Mouse (Mus musculus) right cerebral cortex, postnatal 25 days (tissue): ENCODE measurements around the gene Mocs3.

Experiments used
- DNase-seq: peaks from one replicate; pipeline ENCODE4 v3.0.0; 2022

Mocs3 gene

DNA sequence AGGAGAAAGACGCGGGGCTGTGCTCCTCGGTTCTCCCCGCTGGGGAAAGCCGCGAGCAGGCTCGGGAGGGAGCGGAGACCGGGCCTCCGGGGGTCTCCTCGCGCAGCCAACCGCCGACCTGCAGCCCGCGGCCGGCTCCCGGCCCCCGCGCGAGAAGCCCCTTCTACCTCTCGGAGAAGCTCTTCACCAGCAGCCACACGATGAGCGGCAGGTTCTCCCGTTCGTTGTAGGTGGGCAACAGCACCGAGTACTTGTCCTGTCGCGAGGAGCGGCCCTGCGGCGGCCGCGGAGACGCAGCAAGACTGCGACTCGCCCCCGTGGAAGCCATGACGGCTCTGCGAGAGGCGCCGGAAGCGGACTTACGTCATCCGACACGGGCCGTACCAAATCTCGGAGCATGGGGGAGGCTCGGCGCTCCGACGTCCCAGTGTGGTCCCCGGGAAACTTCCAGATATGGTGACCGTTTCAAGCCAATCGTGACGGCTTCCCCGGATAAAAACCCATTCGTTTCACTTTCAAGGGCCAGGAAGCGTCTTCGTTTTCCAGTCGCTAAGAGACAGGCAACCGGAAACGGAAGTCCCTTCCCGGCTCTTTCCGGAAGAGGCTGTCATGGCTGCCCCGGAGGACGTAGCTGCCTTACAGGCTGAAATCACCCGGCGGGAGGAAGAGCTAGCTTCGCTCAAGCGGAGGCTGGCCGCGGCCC is at the start of gene Mocs3, which contains the start of the genes Gm20716 and Dpm1:
Gene Mocs3, plus strand, starts transcription at position 597 of the 703 bp plus-strand sequence.
Gene Gm20716, minus strand, starts transcription at position 339 of the 703 bp plus-strand sequence.
Gene Dpm1, minus strand, starts transcription at position 566 of the 703 bp plus-strand sequence.
- DNase-seq = peak; percentile 91

DNA sequence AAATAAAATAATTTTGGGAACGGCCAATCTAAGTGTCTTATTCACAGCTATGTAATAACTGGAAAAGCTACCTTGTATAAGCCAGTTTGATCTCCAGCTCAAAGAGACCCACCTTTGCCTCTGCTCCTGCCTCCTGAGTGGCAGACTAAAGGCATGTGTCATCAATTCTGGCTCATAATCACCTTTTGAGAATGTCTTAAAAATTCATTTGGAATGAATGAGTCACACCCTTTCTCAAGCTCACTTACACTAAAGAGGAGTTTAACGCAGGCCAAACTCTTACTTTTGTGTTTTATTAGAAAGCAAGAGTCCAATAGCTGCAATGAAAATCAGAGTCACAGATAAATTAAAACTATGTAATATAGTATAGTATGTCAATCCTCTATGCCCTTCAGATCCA is 38.6 kb upstream of the Mocs3 start:
- DNase-seq = no peak

DNA sequence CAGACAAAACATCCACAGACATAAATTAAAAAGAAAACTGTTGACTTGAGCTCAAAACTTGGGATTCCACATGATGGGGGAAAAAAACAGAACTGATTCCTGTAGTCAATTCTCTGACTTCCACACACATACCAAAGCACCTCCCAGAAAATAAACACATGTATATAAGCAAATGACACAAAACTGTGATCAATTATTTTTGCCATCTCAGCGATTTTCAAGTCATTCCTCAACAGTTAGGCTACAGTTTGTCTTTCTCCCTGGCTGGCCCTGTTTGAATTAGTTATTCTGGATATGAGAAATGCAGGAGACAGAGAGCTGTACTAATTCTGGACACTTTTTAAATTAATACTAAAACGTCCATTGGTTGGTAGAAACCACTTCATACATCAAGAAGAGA is 36.7 kb upstream of the Mocs3 start:
- DNase-seq = no peak

DNA sequence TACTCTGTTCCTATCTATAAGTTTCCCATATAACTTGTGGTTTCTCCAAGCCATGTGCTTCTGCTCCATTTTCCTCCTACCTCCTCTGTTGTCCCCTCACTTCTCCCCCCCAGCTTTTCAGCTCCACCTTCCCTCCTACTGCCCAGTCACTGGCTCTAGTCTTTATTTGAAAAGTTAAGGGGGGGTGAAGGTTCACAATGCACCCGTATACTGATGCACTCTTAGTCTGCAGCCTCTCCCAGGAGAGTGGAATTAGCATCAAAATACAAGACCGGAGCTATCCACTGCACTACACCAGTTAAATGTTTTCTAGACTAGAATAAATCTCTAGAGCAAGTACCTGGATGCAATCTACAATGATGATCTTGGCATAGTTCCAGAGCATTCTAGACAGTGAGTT is 34.7 kb upstream of the Mocs3 start:
- DNase-seq = no peak

DNA sequence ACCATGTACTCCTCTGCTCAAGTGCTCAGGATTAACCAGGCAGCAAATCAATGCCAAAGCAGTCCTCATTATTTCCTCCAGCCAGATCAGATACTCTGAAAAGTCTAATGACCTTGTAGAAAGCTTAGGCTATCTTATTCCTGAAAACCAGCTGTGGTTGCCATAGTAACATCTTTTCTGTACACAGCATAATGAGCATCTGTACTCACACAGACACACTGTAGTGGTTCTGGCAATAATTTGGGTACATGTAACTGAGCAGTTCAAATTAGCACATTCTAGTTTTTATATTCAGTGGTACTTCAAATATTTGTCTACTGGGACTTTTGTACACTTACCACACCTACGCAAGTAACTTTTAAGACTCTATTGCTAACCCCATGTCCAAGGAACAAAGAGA is 32.0 kb upstream of the Mocs3 start:
- DNase-seq = no peak

DNA sequence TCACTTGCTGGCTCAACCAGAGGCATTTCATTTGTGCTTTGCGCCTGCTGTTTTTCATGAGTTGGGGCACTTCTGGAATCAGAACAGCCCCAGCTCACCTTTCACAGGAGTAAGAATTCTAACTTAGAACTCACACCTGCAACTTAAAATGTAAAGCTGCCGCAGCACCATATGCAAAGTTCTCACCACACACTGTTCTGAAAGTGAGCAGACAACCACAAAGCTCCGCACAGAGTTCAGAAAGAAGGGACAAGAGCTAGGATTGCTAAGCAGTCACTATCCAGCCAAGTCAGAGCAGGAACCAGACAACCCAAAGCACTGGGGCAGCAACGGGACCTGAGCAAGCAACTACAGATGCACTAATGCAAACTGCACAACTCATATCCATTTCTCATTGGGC is 30.9 kb upstream of the Mocs3 start:
- no peak for DNase-seq

DNA sequence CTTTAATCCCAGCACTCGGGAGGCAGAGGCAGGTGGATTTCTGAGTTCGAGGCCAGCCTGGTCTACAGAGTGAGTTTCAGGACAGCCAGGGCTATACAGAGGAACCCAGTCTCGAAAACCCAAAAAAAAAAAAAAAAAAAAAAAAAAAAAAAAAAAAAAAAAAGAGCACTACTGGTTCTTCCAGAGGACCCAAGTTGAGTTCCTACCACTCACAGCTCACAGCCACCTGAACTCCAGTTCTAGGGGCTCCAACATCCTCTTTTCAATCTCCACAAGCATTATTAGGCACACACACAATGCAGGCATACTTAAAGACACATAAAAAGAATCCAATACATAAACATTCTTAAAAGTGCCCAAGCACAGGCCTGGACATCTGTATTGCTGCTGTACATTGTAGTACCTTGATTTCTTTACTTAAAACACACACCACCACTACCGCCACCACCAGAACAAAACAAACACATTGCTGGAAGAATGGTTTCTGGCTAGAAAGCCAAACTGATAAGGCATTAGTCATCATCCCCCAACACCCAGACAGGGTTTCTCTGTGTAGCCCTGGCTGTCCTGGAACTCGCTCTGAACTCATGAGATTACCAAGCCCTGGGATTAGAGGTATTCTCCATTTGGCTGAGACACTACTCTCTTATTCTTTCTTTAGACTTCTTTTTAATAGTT is 30.3 kb upstream of the Mocs3 start:
- DNase-seq = no peak

DNA sequence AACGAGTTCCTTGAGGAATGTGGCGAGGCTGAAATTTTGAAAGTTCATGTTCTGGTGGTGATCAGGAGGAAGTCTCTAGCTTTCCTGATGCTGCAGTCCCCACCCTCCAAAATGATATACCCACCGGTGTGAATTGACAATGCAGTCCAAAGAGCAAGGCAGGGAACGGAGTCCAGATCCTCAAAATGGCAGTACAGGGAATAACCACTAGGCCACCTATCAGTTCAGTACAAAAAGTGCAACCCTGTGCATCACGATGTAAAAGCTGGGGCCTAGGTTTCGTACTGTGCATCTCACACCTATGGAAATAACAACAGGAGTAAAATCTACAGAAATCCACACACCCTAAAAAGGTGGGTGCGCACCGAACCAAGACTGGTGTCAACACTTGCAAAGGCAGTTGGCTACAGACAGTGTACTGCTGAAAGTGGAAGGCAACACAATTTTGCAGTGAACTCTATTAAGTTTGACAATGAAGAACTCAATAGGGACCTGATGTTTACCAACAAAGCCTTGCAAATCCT is 25.9 kb upstream of the Mocs3 start:
- DNase-seq = no peak

DNA sequence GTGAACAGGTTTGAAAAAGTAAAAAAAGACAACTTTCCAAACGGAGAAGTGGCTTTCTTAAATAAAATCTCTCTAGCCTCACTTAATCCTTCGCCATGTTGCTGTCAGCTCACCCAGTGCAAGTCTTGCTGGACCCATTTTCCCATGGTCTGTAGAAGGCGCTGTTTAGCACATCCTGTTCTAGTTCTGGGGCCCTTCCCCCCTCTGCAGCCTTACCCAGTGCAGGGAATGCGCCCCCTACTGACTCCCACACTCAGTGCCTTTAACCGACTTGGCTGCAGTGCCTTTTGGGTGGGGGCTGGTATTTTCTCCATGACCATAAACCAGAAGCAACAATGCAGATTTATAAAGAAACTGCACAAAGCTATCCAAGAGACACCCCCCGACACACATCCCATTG is 25.2 kb upstream of the Mocs3 start:
- peak; percentile 87 for DNase-seq

DNA sequence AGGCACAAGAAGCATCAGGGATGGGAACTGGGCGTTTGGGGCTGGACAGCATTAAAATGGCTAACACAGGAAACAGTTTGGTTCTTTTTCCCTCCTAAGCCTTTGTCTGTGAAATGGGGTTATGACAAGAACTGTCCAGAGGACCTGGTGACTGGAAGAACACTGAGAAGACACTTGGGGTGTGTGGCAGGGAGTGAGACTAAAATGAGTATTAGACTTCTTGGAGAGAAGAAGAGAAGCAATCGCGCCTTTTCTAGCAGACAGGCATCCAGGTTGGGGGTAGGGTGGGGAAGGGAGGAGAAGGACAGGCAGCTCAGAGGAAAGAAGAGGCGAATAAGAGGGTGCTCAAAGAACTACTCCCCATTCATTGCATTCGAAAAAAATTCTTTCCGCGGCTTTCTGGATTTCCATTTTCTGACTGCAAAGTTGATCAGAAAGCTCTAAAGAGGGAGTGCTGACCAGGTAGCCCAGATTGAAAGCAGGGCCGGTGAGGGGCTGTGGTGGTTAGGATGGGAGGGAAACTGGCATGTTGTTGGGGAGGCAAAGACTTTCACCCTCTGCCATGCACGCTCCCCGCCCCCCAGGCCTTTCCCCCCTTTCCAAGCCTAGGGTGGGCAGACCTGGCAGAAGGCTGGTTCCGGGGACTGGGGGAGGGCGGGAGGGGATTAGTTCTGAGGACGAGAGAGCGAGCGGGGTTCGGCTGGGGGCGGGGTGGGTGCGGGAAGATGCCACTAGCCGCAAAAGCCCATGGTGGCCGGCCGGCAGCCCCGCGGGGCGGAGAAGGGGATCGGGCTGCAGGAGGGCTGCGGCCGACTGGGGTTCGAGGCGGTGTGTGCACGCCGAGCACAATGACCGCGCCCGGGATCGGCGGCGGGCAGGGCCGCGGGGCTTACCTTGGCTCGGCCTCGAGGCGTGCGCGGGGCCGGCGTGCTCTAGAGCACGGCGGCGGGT is 24.5 kb upstream of the Mocs3 start:
- DNase-seq = peak; percentile 39

DNA sequence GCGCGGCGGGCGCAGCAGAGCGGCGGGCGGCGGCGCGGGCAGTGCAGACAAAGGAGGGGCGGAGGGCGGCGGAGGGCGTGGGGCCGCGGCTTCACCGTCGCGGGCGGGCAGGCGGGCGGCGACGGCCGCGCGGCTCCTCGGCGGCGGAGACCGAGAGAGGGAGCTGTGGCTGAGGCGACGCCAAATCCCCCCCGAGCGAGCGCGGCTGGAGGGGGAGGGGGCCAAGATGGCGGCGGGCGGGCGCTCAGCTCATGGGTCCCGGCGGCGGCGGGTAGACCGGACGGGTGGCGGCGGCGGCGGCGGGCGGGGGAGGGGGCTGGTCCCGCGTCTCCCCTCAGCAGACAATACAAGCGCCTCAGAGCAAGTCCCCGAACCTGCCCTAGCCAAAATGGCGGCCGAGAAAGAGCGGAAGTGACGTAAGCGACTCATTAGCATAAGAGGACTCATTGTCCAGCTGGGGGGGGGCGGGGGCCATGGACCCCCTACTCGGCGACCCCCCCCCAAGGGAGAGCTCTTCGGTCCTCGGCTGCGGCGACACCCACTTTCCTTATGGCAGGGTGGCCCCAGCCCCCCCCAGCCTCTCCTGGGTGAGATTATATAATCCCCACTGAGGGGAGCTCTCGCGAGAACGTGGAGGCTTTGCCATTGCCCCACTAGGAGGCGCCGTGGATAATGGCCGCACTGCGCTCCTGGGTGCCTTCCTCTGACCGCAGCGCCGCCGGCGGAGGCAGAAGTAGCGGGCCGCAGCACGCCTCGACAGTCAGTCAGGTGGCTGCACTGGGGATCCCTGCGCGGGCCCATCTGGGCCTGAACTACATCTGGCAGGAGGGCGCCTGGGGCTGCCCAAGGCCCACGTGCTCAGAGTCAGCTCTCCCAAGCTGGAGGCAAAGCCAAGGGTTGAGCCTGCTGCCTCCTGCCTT is 23.4 kb upstream of the Mocs3 start, which contains the start of gene Adnp:
Gene Adnp, minus strand, starts transcription at position 388 of the 920 bp plus-strand sequence.
- DNase-seq = peak; percentile 94

DNA sequence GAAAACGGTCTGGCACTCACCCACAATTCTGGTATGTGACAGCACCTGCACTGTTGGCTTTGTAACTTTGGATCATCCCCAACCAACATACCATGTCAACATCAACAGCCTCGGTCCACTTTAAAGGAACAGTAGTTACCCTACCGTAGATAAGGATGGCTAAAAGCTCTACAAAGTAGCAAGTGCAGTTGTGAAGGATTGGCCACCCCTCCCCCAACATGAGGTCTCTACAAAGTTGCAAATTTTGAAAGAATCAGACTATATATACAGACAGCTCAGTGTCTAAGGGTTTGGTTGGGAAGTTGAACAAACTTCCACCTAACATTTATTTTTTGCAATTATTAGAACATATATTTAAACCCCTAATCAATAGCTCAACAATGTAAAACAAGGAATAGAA is 22.5 kb upstream of the Mocs3 start:
- DNase-seq = no peak

DNA sequence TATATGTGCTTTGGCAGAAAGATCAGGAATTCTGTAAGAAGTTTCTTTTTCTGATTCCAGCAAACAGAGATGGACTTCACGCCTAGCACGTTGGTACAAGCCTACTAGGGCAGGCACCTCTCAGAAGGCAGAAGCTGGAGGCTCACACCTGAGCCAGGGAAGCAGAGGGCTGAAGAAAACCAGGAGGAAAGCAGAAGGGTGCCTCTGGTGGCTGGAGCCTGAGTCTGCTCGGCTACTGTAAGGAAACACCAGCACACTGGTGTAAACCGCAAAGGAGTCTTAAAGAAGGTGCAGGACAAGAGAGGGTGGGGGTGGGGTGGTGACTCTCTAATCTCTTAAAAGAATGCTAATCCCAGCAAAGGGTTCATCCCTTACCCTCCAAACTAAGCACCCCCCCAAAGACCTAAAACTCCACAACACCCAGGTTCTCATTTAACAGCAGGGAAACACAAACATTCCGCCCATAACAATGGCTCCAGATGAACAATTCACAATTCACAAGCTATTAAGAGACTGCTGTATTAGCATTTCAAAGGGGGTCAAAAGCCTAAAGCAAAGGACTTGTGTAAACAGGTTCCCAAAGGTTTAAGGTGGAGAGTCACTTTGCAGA is 16.5 kb upstream of the Mocs3 start:
- no peak for DNase-seq

DNA sequence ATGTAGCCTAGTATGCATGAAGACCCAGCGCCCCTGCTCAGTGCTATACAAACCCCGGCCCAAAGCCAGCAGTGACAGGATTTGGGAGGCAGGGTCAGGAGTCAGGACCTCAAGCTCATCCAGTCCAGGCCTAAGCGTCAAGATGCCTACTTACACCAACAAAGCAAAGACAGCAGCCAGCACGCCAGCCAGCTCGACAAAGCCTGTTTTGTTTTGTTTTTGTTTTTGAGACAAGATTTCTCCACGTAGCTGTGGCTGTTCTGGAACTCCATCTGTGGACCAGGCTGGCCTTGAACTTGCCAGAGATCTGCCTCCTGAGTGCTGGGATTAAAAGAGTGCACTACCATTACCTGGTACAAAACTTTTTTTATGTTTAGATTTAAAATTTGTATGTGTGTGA is 7.1 kb upstream of the Mocs3 start:
- DNase-seq = no peak

DNA sequence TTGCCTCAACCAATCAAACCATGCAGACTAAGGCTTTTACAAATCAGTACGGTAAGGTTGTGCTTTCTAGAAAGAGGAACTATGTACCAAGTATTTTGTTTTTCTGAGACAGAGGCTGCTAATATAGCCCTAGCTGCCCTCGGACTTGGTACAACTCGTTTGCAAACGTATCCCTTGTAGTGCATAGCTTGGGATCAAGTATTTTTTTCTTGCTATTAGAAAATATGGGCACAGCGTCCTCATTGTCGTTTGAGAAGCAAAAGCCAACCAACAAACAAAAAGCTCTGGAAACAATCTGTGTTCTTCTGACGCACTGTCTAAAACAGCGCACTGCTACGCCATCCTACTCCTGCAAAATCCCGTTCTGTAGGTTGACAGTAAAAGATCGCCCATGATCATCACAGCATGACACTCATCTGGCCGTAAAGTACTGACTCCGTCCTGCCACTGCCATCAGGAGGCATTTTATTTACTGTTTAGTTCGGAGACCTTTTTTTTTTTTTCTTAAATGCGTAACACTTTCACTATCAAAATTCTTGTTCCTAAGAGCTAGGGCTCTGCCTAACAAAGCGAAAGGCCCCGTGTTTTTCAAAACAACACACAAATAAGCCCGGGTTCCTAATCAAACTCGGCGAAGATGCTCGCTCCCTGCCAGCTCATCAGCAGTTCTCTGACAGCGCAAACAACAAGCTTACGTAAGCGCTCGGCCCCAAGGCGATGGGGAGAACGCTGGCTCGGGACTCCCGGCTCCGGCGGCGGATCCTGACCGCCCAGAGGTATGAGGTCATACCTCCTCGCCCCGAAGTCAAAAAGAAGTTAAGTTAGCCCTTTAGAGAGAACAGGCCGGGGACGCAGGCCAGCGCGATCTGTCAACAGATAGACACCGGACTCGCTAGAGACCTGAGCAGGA is 1.1 kb upstream of the Mocs3 start:
- peak; percentile 37 for DNase-seq

DNA sequence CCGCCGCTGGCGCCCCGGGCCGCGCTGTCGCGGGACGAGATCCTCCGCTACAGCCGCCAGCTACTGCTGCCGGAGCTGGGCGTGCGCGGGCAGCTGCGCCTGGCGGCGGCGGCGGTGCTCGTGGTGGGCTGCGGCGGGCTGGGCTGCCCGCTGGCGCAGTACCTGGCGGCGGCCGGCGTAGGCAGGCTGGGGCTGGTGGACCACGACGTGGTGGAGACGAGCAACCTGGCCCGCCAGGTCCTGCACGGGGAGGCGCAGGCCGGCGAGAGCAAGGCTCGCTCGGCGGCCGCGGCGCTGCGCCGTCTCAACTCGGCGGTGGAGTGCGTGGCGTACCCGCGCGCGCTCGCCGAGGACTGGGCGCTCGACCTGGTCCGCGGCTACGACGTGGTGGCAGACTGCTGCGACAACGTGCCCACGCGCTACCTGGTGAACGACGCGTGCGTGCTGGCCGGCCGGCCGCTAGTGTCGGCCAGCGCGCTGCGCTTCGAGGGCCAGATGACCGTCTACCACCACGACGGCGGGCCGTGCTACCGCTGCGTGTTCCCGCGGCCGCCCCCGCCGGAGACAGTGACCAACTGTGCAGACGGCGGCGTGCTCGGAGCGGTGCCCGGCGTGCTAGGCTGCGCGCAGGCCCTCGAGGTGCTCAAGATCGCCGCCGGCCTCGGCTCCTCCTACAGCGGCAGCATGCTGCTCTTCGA is 500 bp downstream of the Mocs3 start:
- no peak for DNase-seq

DNA sequence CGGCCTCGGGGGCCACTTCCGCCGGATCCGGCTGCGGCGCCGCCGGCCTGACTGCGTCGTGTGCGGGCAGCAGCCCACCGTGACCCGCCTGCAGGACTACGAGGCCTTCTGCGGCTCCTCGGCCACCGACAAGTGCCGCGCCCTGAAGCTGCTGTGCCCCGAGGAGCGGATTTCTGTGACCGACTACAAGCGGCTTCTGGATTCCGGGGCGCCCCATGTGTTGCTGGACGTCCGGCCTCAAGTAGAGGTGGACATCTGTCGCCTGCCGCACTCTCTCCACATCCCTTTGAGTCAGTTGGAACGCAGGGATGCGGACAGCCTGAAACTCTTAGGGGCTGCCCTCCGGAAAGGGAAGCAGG is 1.0 kb downstream of the Mocs3 start:
- DNase-seq = no peak

DNA sequence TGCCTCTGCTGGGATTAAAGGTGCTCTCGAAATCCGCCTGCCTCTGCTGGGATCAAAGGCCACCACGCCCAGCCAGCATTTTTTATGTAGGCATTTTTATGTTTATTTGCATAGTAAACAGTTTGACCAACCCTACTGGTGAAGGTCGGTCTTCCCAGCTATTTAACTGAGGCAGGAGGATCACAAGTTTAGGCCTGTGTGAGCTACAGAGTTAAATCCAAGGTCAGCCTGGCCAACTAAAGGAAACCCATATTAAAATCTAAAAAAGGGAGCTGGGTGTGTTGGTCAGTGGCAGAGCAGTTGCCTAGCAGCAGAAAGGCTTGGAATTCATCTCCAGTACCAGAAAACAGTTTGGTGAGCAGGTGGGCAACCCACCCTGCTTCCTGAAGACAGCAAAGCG is 2.9 kb downstream of the Mocs3 start:
- DNase-seq = no peak

DNA sequence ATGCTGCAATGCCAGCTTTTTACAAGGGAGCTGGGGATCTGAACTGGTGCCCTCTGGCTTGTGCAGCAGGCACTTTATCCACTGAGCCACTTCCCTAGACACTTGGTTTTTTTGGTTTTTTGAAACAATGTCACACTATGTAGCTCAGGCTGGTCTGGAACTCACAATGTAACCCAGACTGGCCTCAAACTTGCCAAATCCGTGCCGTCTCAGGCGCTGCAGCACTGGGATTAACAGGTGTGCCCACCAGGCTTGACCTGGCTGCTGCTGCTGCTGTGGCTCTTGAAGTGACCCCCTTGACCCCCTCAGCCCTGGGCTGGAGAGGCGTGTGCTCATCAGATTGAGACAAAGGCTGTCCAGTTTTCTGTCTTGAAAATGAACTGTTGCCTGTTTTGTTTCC is 7.9 kb downstream of the Mocs3 start:
- DNase-seq = no peak

DNA sequence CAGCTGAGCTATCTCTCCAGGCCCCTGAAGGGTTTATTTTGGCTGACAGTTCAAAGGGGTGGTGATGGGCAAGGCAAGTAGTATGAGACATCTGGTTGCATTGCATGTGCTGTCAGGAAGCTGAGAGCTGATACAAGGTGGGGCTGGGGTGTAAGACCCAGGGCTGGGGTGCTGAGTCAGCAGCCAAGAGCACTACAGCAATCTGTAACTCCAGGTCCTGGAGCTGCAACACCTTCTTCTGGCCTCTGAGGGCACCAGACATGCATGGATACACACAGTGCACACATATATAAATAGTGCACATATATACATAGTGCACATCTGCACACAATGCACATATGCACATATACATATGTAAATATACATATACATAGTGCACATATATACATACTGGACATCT is 12.4 kb downstream of the Mocs3 start:
- no peak for DNase-seq
